Mouse (Mus musculus): ENCODE results near the gene Fopnl. TPM values are rescaled to one million over a fixed set of nuclear protein-coding genes. Genes with fewer than 3 reads are reported as not detected.
A peak's percentile ranks its signal among the peaks of the same experiment; 100 is the strongest.

Fopnl gene
- polyA plus RNA-seq, 1 experiment from 2014 or later: 200 TPM

DNA sequence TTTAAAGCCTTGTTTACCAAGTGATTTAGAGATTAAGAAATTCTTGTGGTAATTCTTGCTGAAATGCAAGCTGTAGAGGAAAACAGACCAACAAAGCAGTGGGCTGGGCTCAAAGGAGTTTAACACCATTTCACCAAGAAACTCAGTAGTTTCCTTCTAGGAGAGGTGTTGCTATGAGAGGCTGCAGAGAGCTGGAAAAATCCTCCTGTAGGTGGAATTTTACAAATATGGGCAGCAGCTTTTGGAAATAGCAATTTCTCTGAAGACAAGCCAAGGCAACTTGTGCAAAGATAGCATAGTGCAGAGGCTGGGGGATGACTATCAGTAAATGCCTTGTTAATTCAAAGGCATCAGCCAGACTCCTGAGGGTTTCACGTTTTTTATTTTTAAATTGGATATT is 3.3 kb upstream of the Fopnl start:
- 57% methylated on average over 1 of the region's 1 CpGs for WGBS
- H3K36me3 ChIP-seq (replicated peaks; ENCODE audit: control insufficient read depth, insufficient read depth, low read depth, low read length): no peaks in the 10 kb centered on the region
- no peaks in the 10 kb centered on the region for H3K27me3 ChIP-seq (ENCODE audit: control insufficient read depth, insufficient read depth, low read length)
- no peak overlapping the region for H3K4me2 ChIP-seq (ENCODE audit: low read depth, low read length)
- no peaks in the 10 kb centered on the region for H3K4me1 ChIP-seq (ENCODE audit: control insufficient read depth, insufficient read depth, low read length)
- no peak for DNase-seq (ENCODE audit: low spot score)
- H3K9me3 ChIP-seq (replicated peaks; ENCODE audit: control insufficient read depth, low read length): no peaks in the 10 kb centered on the region
- ATAC-seq (replicated peaks; ENCODE audit: insufficient number of reproducible peaks, low FRiP score, low TSS enrichment, low read depth): no peak
- no peak overlapping the region for H3K9ac ChIP-seq (replicated peaks; ENCODE audit: low read length)
- H3K4me3 ChIP-seq (ENCODE audit: low read depth, low read length): no peak overlapping the region
- no peak overlapping the region for H3K27ac ChIP-seq (replicated peaks; ENCODE audit: low read depth, low read length)

GRCm38 (mm10) chr16:14319681-14320080 is 2.5 kb upstream of the Fopnl start:
- no peak overlapping the region for H3K4me3 ChIP-seq (ENCODE audit: low read depth, low read length)
- H3K27me3 ChIP-seq (ENCODE audit: control insufficient read depth, insufficient read depth, low read length): no peaks in the 10 kb centered on the region
- 87% methylated on average over 3 of the region's 3 CpGs for WGBS

GRCm38 (mm10) chr16:14312914-14313313 is 4.3 kb downstream of the Fopnl start:
- Histone ChIP-seq H3K9ac (replicated peaks; ENCODE audit: low read length) (no peak overlapping the region), H3K36me3 (replicated peaks; ENCODE audit: control insufficient read depth, insufficient read depth, low read depth, low read length) (no peaks in the 10 kb centered on the region; the same call in 1 of the 2 replicates), H3K4me2 (ENCODE audit: low read depth, low read length) (no peak overlapping the region), H3K9me3 (replicated peaks; ENCODE audit: control insufficient read depth, low read length) (no peaks in the 10 kb centered on the region), H3K27ac (replicated peaks; ENCODE audit: low read depth, low read length) (no peak overlapping the region), H3K4me1 (ENCODE audit: control insufficient read depth, insufficient read depth, low read length) (no peaks in the 10 kb centered on the region), H3K27me3 (ENCODE audit: control insufficient read depth, insufficient read depth, low read length) (no peaks in the 10 kb centered on the region), H3K4me3 (ENCODE audit: low read depth, low read length) (no peak overlapping the region)
- DNase-seq (ENCODE audit: low spot score) (no peak), ATAC-seq (replicated peaks; ENCODE audit: insufficient number of reproducible peaks, low FRiP score, low TSS enrichment, low read depth) (no peak)
- 91% methylated on average over 7 of the region's 7 CpGs for WGBS

More at GRCm38 (mm10) chr16:14319681-14320080, 2.5 kb upstream of the Fopnl start:
- Histone ChIP-seq H3K9ac (replicated peaks; ENCODE audit: low read length) (no peak overlapping the region), H3K4me1 (ENCODE audit: control insufficient read depth, insufficient read depth, low read length) (no peaks in the 10 kb centered on the region), H3K27ac (replicated peaks; ENCODE audit: low read depth, low read length) (no peak overlapping the region), H3K9me3 (replicated peaks; ENCODE audit: control insufficient read depth, low read length) (no peaks in the 10 kb centered on the region), H3K36me3 (replicated peaks; ENCODE audit: control insufficient read depth, insufficient read depth, low read depth, low read length) (no peaks in the 10 kb centered on the region), H3K4me2 (ENCODE audit: low read depth, low read length) (no peak overlapping the region)
- no peak for DNase-seq (ENCODE audit: low spot score)
- no peak for ATAC-seq (replicated peaks; ENCODE audit: insufficient number of reproducible peaks, low FRiP score, low TSS enrichment, low read depth)

DNA sequence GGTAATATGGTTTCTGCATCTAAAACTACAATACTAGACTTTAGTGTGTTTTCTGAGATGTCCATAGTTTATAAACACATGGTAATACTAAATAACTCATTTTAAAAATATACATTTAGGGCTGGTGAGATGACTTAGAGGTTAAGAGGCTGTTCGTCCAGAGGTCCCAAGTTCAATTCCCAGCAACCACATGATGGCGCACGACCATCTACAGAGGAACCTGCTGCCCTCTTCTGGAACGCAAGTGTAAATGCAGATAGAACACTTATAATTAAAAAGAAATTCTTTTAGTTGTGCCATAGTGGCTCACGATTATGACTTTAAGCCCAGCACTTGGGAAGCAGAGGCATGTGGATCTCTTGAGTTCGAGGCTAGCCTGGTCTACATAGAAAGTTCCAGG is 5.8 kb downstream of the Fopnl start:
- Histone ChIP-seq H3K27me3 (ENCODE audit: control insufficient read depth, insufficient read depth, low read length) (no peaks in the 10 kb centered on the region), H3K27ac (replicated peaks; ENCODE audit: low read depth, low read length) (no peak overlapping the region), H3K4me1 (ENCODE audit: control insufficient read depth, insufficient read depth, low read length) (no peaks in the 10 kb centered on the region), H3K36me3 (replicated peaks; ENCODE audit: control insufficient read depth, insufficient read depth, low read depth, low read length) (no peaks in the 10 kb centered on the region; the same call in 1 of the 2 replicates), H3K9me3 (replicated peaks; ENCODE audit: control insufficient read depth, low read length) (no peaks in the 10 kb centered on the region), H3K9ac (replicated peaks; ENCODE audit: low read length) (no peak overlapping the region), H3K4me2 (ENCODE audit: low read depth, low read length) (no peak overlapping the region), H3K4me3 (ENCODE audit: low read depth, low read length) (no peak overlapping the region)
- ATAC-seq (replicated peaks; ENCODE audit: insufficient number of reproducible peaks, low FRiP score, low TSS enrichment, low read depth): no peak
- DNase-seq (ENCODE audit: low spot score): peak; percentile 59
- 40% methylated on average over 6 of the region's 6 CpGs for WGBS

DNA sequence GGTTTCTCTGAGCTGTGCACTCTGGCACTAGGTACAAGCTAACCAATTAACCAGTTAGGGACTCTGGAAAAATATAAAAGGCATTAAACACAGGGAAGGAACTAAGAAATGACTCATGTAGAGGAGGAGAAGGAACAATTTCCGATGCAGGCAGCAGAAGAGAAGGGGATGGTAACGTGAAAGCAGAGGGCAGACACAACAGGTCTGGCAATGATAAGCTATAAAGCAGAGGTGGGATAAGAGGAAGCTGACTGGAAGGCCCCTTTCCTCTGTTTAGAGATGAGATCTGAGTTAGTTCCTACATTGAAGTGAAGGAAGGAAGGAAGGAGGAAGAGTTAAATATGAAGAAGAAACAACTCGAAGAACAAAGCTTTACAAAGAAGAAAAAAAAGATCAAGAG is 7.4 kb downstream of the Fopnl start:
- Histone ChIP-seq H3K4me3 (ENCODE audit: low read depth, low read length) (no peak overlapping the region), H3K36me3 (replicated peaks; ENCODE audit: control insufficient read depth, insufficient read depth, low read depth, low read length) (no peaks in the 10 kb centered on the region; the same call in 1 of the 2 replicates), H3K4me2 (ENCODE audit: low read depth, low read length) (no peak overlapping the region), H3K9me3 (replicated peaks; ENCODE audit: control insufficient read depth, low read length) (no peaks in the 10 kb centered on the region), H3K27me3 (ENCODE audit: control insufficient read depth, insufficient read depth, low read length) (no peaks in the 10 kb centered on the region), H3K4me1 (ENCODE audit: control insufficient read depth, insufficient read depth, low read length) (no peaks in the 10 kb centered on the region), H3K9ac (replicated peaks; ENCODE audit: low read length) (no peak overlapping the region), H3K27ac (replicated peaks; ENCODE audit: low read depth, low read length) (no peak overlapping the region)
- 93% methylated on average over 3 of the region's 3 CpGs for WGBS
- no peak for ATAC-seq (replicated peaks; ENCODE audit: insufficient number of reproducible peaks, low FRiP score, low TSS enrichment, low read depth)
- no peak for DNase-seq (ENCODE audit: low spot score)

GRCm38 (mm10) chr16:14308245-14309073 is 8.7 kb downstream of the Fopnl start:
- H3K27ac ChIP-seq (replicated peaks; ENCODE audit: low read depth, low read length): no peak overlapping the region
- H3K27me3 ChIP-seq (ENCODE audit: control insufficient read depth, insufficient read depth, low read length): no peaks in the 10 kb centered on the region
- ATAC-seq (replicated peaks; ENCODE audit: insufficient number of reproducible peaks, low FRiP score, low TSS enrichment, low read depth) (no peak), DNase-seq (ENCODE audit: low spot score) (no peak)
- H3K9me3 ChIP-seq (replicated peaks; ENCODE audit: control insufficient read depth, low read length): no peaks in the 10 kb centered on the region
- H3K36me3 ChIP-seq (replicated peaks; ENCODE audit: control insufficient read depth, insufficient read depth, low read depth, low read length): no peaks in the 10 kb centered on the region; the same call in 1 of the 2 replicates
- 88% methylated on average over 6 of the region's 6 CpGs for WGBS
- H3K4me3 ChIP-seq (ENCODE audit: low read depth, low read length): no peak overlapping the region
- no peaks in the 10 kb centered on the region for H3K4me1 ChIP-seq (ENCODE audit: control insufficient read depth, insufficient read depth, low read length)
- H3K9ac ChIP-seq (replicated peaks; ENCODE audit: low read length): no peak overlapping the region
- H3K4me2 ChIP-seq (ENCODE audit: low read depth, low read length): no peak overlapping the region

DNA sequence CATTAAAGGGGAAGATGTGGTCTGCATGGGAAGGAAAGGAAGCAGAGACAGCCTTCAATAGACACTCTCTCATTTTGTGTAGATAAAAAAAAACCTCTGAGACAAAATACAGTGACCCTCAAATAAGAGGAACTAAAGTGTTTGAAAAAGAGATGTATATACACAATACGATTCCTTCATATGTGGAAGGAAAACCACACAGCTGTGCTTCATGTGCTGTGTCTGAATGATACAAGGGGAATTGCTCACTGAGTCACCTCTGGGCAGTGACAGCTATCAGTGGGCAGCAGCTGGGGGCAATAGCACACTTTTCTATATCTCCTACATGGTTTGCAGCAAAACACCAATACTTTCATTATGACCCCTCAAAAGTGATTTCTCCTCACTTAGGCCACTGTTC is 9.8 kb downstream of the Fopnl start:
- H3K9me3 ChIP-seq (replicated peaks; ENCODE audit: control insufficient read depth, low read length): no peaks in the 10 kb centered on the region
- no peak overlapping the region for H3K9ac ChIP-seq (replicated peaks; ENCODE audit: low read length)
- peaks cover 2% of the 10 kb centered on the region; the same call in 1 of the 2 replicates for H3K36me3 ChIP-seq (replicated peaks; ENCODE audit: control insufficient read depth, insufficient read depth, low read depth, low read length)
- DNase-seq (ENCODE audit: low spot score): no peak
- ATAC-seq (replicated peaks; ENCODE audit: insufficient number of reproducible peaks, low FRiP score, low TSS enrichment, low read depth): no peak
- no peaks in the 10 kb centered on the region for H3K27me3 ChIP-seq (ENCODE audit: control insufficient read depth, insufficient read depth, low read length)
- no peak overlapping the region for H3K4me3 ChIP-seq (ENCODE audit: low read depth, low read length)
- H3K4me2 ChIP-seq (ENCODE audit: low read depth, low read length): no peak overlapping the region
- no peaks in the 10 kb centered on the region for H3K4me1 ChIP-seq (ENCODE audit: control insufficient read depth, insufficient read depth, low read length)
- 84% methylated on average over 1 of the region's 1 CpGs for WGBS
- H3K27ac ChIP-seq (replicated peaks; ENCODE audit: low read depth, low read length): no peak overlapping the region

GRCm38 (mm10) chr16:14306451-14306850 is 10.8 kb downstream of the Fopnl start:
- no peak for DNase-seq (ENCODE audit: low spot score)
- WGBS: 90% methylated on average over 1 of the region's 1 CpGs
- Histone ChIP-seq H3K9me3 (replicated peaks; ENCODE audit: control insufficient read depth, low read length) (no peaks in the 10 kb centered on the region), H3K4me1 (ENCODE audit: control insufficient read depth, insufficient read depth, low read length) (no peaks in the 10 kb centered on the region), H3K9ac (replicated peaks; ENCODE audit: low read length) (no peak overlapping the region), H3K4me3 (ENCODE audit: low read depth, low read length) (no peak overlapping the region), H3K36me3 (replicated peaks; ENCODE audit: control insufficient read depth, insufficient read depth, low read depth, low read length) (peaks cover 2% of the 10 kb centered on the region; the same call in 1 of the 2 replicates), H3K27ac (replicated peaks; ENCODE audit: low read depth, low read length) (no peak overlapping the region), H3K4me2 (ENCODE audit: low read depth, low read length) (no peak overlapping the region), H3K27me3 (ENCODE audit: control insufficient read depth, insufficient read depth, low read length) (no peaks in the 10 kb centered on the region)
- ATAC-seq (replicated peaks; ENCODE audit: insufficient number of reproducible peaks, low FRiP score, low TSS enrichment, low read depth): no peak
